In genomic region chr3:152058235-152058634, GRCm38 (mm10) we compare ENCODE assay signal across 16 mouse cellular contexts.
"Had no signal": no experiment of that assay in that cellular context is flagged by ENCODE, and none has a peak within 500 bp of the region (broad histone marks: within the 10 kb centered on the region; RNA-seq: fewer than 3 reads in every experiment).

No protein-coding gene starts in this region.

- H3K36me3 ChIP-seq: neural tube, embryonic 13.5 days; neural tube, embryonic 15.5 days; stomach, embryonic 15.5 days had no signal

- H3K27ac ChIP-seq: neural tube, embryonic 13.5 days; neural tube, embryonic 15.5 days; stomach, embryonic 15.5 days; stomach, postnatal 0 days had no signal

- H3K4me3 ChIP-seq: neural tube, embryonic 13.5 days; neural tube, embryonic 15.5 days; stomach, embryonic 15.5 days had no signal

- H3K4me2 ChIP-seq: neural tube, embryonic 13.5 days; neural tube, embryonic 15.5 days; stomach, embryonic 15.5 days had no signal

- H3K9me3 ChIP-seq: neural tube, embryonic 13.5 days; neural tube, embryonic 15.5 days; stomach, embryonic 15.5 days had no signal

- H3K4me1 ChIP-seq: neural tube, embryonic 13.5 days; neural tube, embryonic 15.5 days; stomach, embryonic 15.5 days had no signal

- H3K9ac ChIP-seq: neural tube, embryonic 13.5 days; neural tube, embryonic 15.5 days; stomach, embryonic 15.5 days had no signal

- DNase-seq: retina, postnatal 1 day; right cerebral cortex, adult 18-20 months; right cerebral cortex, postnatal 14 days; right cerebral cortex, postnatal 25 days; right cerebral cortex, postnatal 4 days; spleen, adult 18-20 months; thymus, adult 18-20 months; thymus, adult 2 months; thymus, postnatal 14 days; thymus, postnatal 25 days; thymus, postnatal 36 days; thymus, postnatal 4 days had no signal

- H3K27me3 ChIP-seq: neural tube, embryonic 13.5 days; neural tube, embryonic 15.5 days; stomach, embryonic 15.5 days had no signal
